Mouse (Mus musculus) megakaryocyte progenitor cell, adult 5-6 weeks (primary cell): ENCODE data around the gene Mcm9. TPM values are rescaled to one million over a fixed set of nuclear protein-coding genes. Genes with fewer than 3 reads are reported as not detected.
"Not testable (repeated sequence)": the region's sequence is repeated elsewhere in the genome, so short reads cannot be mapped to it uniquely, and the experiment has no call there.

Experiments used
- ATAC-seq: replicated peaks from 2 replicates; pipeline ENCODE4 v1.8.0; 2016; ENCODE audit warnings: mild to moderate bottlenecking, moderate TSS enrichment, inconsistent platforms; ENCODE audit not compliant: poor library complexity
- total RNA-seq, 2 experiments: library from RNA; stranded (forward) in 1 of 2; stranded (reverse) in 1 of 2; fragments of 157-497, 149-512 nt in 1 of 2; fragments of 200-1000 nt in 1 of 2; gene quantifications; 2 replicates each; pipeline versions ENCODE4 v1.2.3 to v1.2.4; 2015 to 2017

The Mcm9 gene
- total RNA-seq (2015) (16.5 and 17.9 TPM in 2 replicates), total RNA-seq (2017) (10.2 and 19.5 TPM in 2 replicates)

GRCm38 (mm10) chr10:53630339-53630738 is at the start of gene Mcm9:
TSS of gene Mcm9 (minus strand) at chr10:53630439.
- ATAC-seq = not testable (repeated sequence)

- ATAC-seq = no peak
Measured at GRCm38 (mm10) chr10:53661788-53662187, 31.5 kb upstream of the Mcm9 start.

- ATAC-seq = not testable (repeated sequence)
Measured at GRCm38 (mm10) chr10:53654239-53654638, 24.0 kb upstream of the Mcm9 start.

- 0 out of 2 replicates have a peak, but pooled peaks have one; percentile 26 for ATAC-seq
Measured at GRCm38 (mm10) chr10:53650683-53651082, 20.4 kb upstream of the Mcm9 start.

- peak; percentile 98 for ATAC-seq
Measured at GRCm38 (mm10) chr10:53641507-53641906, 11.3 kb upstream of the Mcm9 start.

GRCm38 (mm10) chr10:53635246-53635971 is 5.2 kb upstream of the Mcm9 start:
- peak; percentile 68 for ATAC-seq

GRCm38 (mm10) chr10:53634160-53634559 is 3.9 kb upstream of the Mcm9 start:
- no peak for ATAC-seq

GRCm38 (mm10) chr10:53629918-53630250 is 355 bp downstream of the Mcm9 start:
- peak; percentile 92 for ATAC-seq

GRCm38 (mm10) chr10:53629247-53629917 is 857 bp downstream of the Mcm9 start:
- ATAC-seq = peak; percentile 78

GRCm38 (mm10) chr10:53615850-53616616 is 14.2 kb downstream of the Mcm9 start:
- peak; percentile 91 for ATAC-seq

GRCm38 (mm10) chr10:53613955-53614354 is 16.3 kb downstream of the Mcm9 start:
- no peak for ATAC-seq

GRCm38 (mm10) chr10:53612172-53612571 is 18.1 kb downstream of the Mcm9 start:
- ATAC-seq = no peak

- ATAC-seq = peak; percentile 38; the same call in 1 of the 2 replicates
Measured at GRCm38 (mm10) chr10:53608274-53608673, 22.0 kb downstream of the Mcm9 start.

GRCm38 (mm10) chr10:53605328-53605727 is 24.9 kb downstream of the Mcm9 start:
- ATAC-seq = peak; percentile 54; the same call in 1 of the 2 replicates

GRCm38 (mm10) chr10:53598821-53599220 is 31.4 kb downstream of the Mcm9 start:
- ATAC-seq = peak; percentile 51

- peak; percentile 17 for ATAC-seq
Measured at GRCm38 (mm10) chr10:53597121-53597881, 32.9 kb downstream of the Mcm9 start.

- peak; percentile 83 for ATAC-seq
Measured at GRCm38 (mm10) chr10:53596677-53597120, 33.5 kb downstream of the Mcm9 start, which contains the start of gene Asf1a. TSS of gene Asf1a (plus strand) at chr10:53596757.

- peak; percentile 63 for ATAC-seq
Measured at GRCm38 (mm10) chr10:53595744-53596676, 34.2 kb downstream of the Mcm9 start.

GRCm38 (mm10) chr10:53585777-53586176 is 44.5 kb downstream of the Mcm9 start:
- ATAC-seq = no peak
